Mouse (Mus musculus) heart, adult 2 months (tissue): ENCODE results near the gene Pbld1. TPM values are rescaled to one million over a fixed set of nuclear protein-coding genes. Genes with fewer than 3 reads are reported as not detected.

Experiments used
- DNase-seq, 2 experiments: peaks; one replicate each; pipeline ENCODE4 v3.0.0; 2021
- H3K27ac ChIP-seq: fragments of 200-600 bp; 2 replicates; pipeline ENCODE4 v1.8.1; 2022
- H3K27me3 ChIP-seq: fragments of 200-500 bp; 2 replicates; pipeline ENCODE4 v1.6.1; 2012; ENCODE audit warnings: mild to moderate bottlenecking, low read length, inconsistent platforms, mixed read lengths; ENCODE audit not compliant: control insufficient read depth, insufficient read depth
- H3K36me3 ChIP-seq: fragments of 200-500 bp; 2 replicates; pipeline ENCODE4 v1.6.1; 2012; ENCODE audit warnings: low read length, inconsistent platforms; ENCODE audit not compliant: control insufficient read depth, insufficient read depth
- H3K4me1 ChIP-seq: fragments of 200-500 bp; 2 replicates; pipeline ENCODE4 v1.6.1; 2011; ENCODE audit warnings: low read length; ENCODE audit not compliant: control insufficient read depth, insufficient read depth
- H3K4me3 ChIP-seq: fragments of 200-600 bp; 2 replicates; pipeline ENCODE4 v1.8.1; 2022
- H3K79me2 ChIP-seq: fragments of 200-500 bp; replicated peaks from 2 replicates; pipeline ENCODE4 v1.6.1; 2012; ENCODE audit warnings: mild to moderate bottlenecking, inconsistent platforms, low read length, moderate library complexity, mixed read lengths; ENCODE audit not compliant: control insufficient read depth, insufficient read depth
- H3K9ac ChIP-seq: fragments of 200-500 bp; 2 replicates; pipeline ENCODE4 v1.6.1; 2012; ENCODE audit warnings: low read depth, mild to moderate bottlenecking, control low read depth, inconsistent platforms, low read length, mixed read lengths
- CTCF ChIP-seq: fragments of 200-600 bp; IDR thresholded peaks from 2 replicates; pipeline ENCODE4 v1.8.1; 2022; ENCODE audit warnings: antibody characterized with exemption, mild to moderate bottlenecking, moderate library complexity
- EP300 ChIP-seq: fragments of 200-500 bp; IDR thresholded peaks from 2 replicates; pipeline ENCODE4 v1.6.1; 2011; ENCODE audit warnings: low read depth, low read length, control low read depth; ENCODE audit not compliant: insufficient read depth
- POLR2A ChIP-seq: fragments of 200-500 bp; IDR thresholded peaks from 2 replicates; pipeline ENCODE4 v1.6.1; 2011; ENCODE audit warnings: mild to moderate bottlenecking, low read depth, low read length, control low read depth; ENCODE audit not compliant: insufficient read depth
- whole genome bisulfite sequencing: fragments of 180-500 bp; shearing (Covaris S2); methylation state at CpG from one replicate; pipeline ENCODE4 v1.1.7; 2018; 5-methylcytosine and 5-hydroxymethylcytosine counted together
- intact Hi-C: fragments of 180-260 bp; cut with DNase I; formaldehyde crosslinking; loops from one replicate; pipeline ENCODE4 v1.15.1; 2025
- polyA plus RNA-seq: library from polyadenylated mRNA; depleted of rRNA; stranded (reverse); fragments of >200 nt; gene quantifications from 2 replicates; pipeline ENCODE4 v1.2.3, GENCODE M21; 2012
- total RNA-seq, 2 experiments: library from RNA; stranded (reverse); gene quantifications; 2 replicates each; pipeline ENCODE4 v1.2.3; 2021

The Pbld1 gene
- total and polyA plus RNA-seq, 3 experiments, result 0.89 to 1.5 (median 1.2) TPM

- no peak overlapping the region for H3K4me3 ChIP-seq
- H3K9ac ChIP-seq, result no peak overlapping the region
- no peaks in the 10 kb centered on the region for H3K79me2 ChIP-seq
- H3K36me3 ChIP-seq, result no peaks in the 10 kb centered on the region
- 64% methylated on average over 8 of the region's 8 CpGs for WGBS
- no peak for TF ChIP-seq EP300
- DNase-seq, result no peak
- no peaks in the 10 kb centered on the region for H3K27me3 ChIP-seq
- H3K27ac ChIP-seq, result no peak overlapping the region
- intact Hi-C loops, result loop anchor here (1.0 to 5.0 kb wide), 2 partner anchors 40 to 83 kb away; partner anchors contain the start of gene Rufy2
- no peaks in the 10 kb centered on the region for H3K4me1 ChIP-seq
Observed at GRCm38 (mm10) chr10:63065561-63065960, 5.6 kb downstream of the Pbld1 start.

DNA sequence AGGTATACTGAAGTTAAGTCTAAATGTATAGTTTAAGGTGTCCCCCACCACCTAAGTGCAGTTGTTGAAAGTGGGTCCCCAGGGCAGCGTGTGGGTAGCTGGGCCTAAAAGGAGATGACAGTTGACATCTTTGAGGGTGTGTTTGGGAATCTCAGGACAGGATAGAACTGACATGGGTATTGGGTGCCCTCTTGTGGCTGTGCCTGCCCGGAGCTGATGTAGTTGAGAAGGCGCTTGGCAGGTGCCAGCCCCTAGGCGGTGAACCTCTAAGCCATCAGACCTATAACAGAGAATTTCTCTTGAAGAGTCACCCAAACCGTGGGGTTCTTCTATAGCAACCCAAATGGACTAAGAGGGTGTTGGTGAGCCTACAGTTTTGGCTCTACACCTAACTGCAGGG lies 6.0 kb downstream of the Pbld1 start:
- Histone ChIP-seq H3K4me1 (no peaks in the 10 kb centered on the region), H3K79me2 (no peaks in the 10 kb centered on the region), H3K27ac (no peak overlapping the region), H3K4me3 (no peak overlapping the region), H3K27me3 (no peaks in the 10 kb centered on the region), H3K9ac (no peak overlapping the region), H3K36me3 (no peaks in the 10 kb centered on the region)
- intact Hi-C loops, result loop anchor here (1.0 to 5.0 kb wide), 3 partner anchors 23 to 84 kb away; partner anchors contain the start of gene Rufy2
- TF ChIP-seq CTCF (peak; percentile 96), EP300 (peak; percentile 89), POLR2A (0 out of 2 replicates have a peak, but pooled peaks have one; percentile 17)
- 2% methylated on average over 5 of the region's 5 CpGs for WGBS
- peak; percentile 75 to 79 for DNase-seq

DNA sequence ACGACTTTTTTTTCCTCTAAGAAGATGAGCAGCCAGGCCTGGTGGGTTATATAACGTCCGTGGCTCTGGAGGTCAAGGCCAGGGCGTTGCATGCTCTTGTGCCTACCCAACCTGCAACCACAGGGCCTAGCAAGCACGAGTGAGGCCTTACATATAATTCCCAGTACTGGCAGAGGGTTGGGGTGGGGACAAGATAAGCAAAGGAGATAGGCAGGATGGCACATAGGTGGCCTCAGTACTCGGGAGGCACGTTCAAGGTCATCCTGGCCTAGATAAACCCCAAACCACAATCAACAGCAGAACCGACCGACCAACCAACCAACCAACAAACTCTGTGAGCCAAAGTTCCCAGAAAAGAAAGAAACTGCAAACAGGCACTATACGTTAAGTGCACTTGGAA lies 26.3 kb downstream of the Pbld1 start:
- no peak overlapping the region for H3K27ac ChIP-seq
- H3K36me3 ChIP-seq, result no peaks in the 10 kb centered on the region
- intact Hi-C loops, result no loop called here
- WGBS, result 78% methylated on average over 10 of the region's 10 CpGs
- no peaks in the 10 kb centered on the region for H3K27me3 ChIP-seq
- no peak for DNase-seq
- no peak for TF ChIP-seq CTCF
- no peaks in the 10 kb centered on the region for H3K79me2 ChIP-seq
- no peak overlapping the region for H3K9ac ChIP-seq
- H3K4me1 ChIP-seq, result peaks cover 2% of the 10 kb centered on the region; the same call in 1 of the 2 replicates
- no peak overlapping the region for H3K4me3 ChIP-seq

GRCm38 (mm10) chr10:63089103-63089757 lies 29.3 kb downstream of the Pbld1 start:
- peak overlapping the region; percentile 25; the same call in 1 of the 2 replicates for H3K4me3 ChIP-seq
- H3K9ac ChIP-seq, result no peak overlapping the region
- no peaks in the 10 kb centered on the region for H3K79me2 ChIP-seq
- no peaks in the 10 kb centered on the region for H3K36me3 ChIP-seq
- TF ChIP-seq EP300, result no peak
- TF ChIP-seq POLR2A, result no peak
- TF ChIP-seq CTCF, result no peak
- H3K4me1 ChIP-seq, result peaks cover 2% of the 10 kb centered on the region; the same call in 1 of the 2 replicates
- intact Hi-C loops, result no loop called here
- H3K27me3 ChIP-seq, result no peaks in the 10 kb centered on the region
- no peak overlapping the region for H3K27ac ChIP-seq
- no peak for DNase-seq
- WGBS, result 65% methylated on average over 8 of the region's 8 CpGs

- H3K4me1 ChIP-seq, result peaks cover 2% of the 10 kb centered on the region; the same call in 1 of the 2 replicates
- peak overlapping the region; percentile 25; the same call in 1 of the 2 replicates for H3K4me3 ChIP-seq
- intact Hi-C loops, result no loop called here
- no peak overlapping the region for H3K27ac ChIP-seq
- no peaks in the 10 kb centered on the region for H3K27me3 ChIP-seq
- H3K36me3 ChIP-seq, result no peaks in the 10 kb centered on the region
- no peak for DNase-seq
- WGBS, result 11% methylated on average over 26 of the region's 26 CpGs
- H3K9ac ChIP-seq, result peak overlapping the region; percentile 23; the same call in 1 of the 2 replicates
- no peak for TF ChIP-seq EP300
- TF ChIP-seq CTCF, result no peak
- no peak for TF ChIP-seq POLR2A
- no peaks in the 10 kb centered on the region for H3K79me2 ChIP-seq
Observed at GRCm38 (mm10) chr10:63089758-63090571, 30.0 kb downstream of the Pbld1 start.

- Histone ChIP-seq H3K27ac (no peak overlapping the region), H3K9ac (no peak overlapping the region), H3K27me3 (no peaks in the 10 kb centered on the region), H3K4me1 (peaks cover 2% of the 10 kb centered on the region; the same call in 1 of the 2 replicates), H3K4me3 (no peak overlapping the region), H3K79me2 (no peaks in the 10 kb centered on the region), H3K36me3 (no peaks in the 10 kb centered on the region)
- intact Hi-C loops, result no loop called here
- WGBS, result 75% methylated on average over 7 of the region's 7 CpGs
- TF ChIP-seq CTCF (no peak), POLR2A (no peak), EP300 (no peak)
- DNase-seq, result no peak
Observed at GRCm38 (mm10) chr10:63091915-63092314, 32.0 kb downstream of the Pbld1 start.
